Mouse (Mus musculus) neural tube, embryonic 14.5 days (tissue): Measurements from ENCODE around the gene Agbl5. TPM values are rescaled to one million over a fixed set of nuclear protein-coding genes. Genes with fewer than 3 reads are reported as not detected.

ENCODE experiments used
- ATAC-seq: fragments of 200-750 bp; cut with Nextera tagmentation; 2 replicates; pipeline ENCODE4 v1.8.0; 2017; ENCODE audit warnings: low read depth, mild to moderate bottlenecking, moderate TSS enrichment, moderate library complexity
- H3K27ac ChIP-seq: fragments of 300-500 bp; sonication (generic); 2 replicates; pipeline ENCODE4 v1.5.1; 2014; ENCODE audit warnings: low read depth, mild to moderate bottlenecking, control low read depth, low read length, moderate library complexity, mixed read lengths
- H3K27me3 ChIP-seq: fragments of 300-500 bp; sonication (generic); 2 replicates; pipeline ENCODE4 v1.6.1; 2014; ENCODE audit warnings: low read length; ENCODE audit not compliant: control insufficient read depth, insufficient read depth
- H3K36me3 ChIP-seq: fragments of 300-500 bp; sonication (generic); 2 replicates; pipeline ENCODE4 v1.6.1; 2014; ENCODE audit warnings: low read length, mixed read lengths; ENCODE audit not compliant: control insufficient read depth, insufficient read depth
- H3K4me1 ChIP-seq: fragments of 300-500 bp; sonication (generic); 2 replicates; pipeline ENCODE4 v1.6.1; 2014; ENCODE audit warnings: low read length; ENCODE audit not compliant: control insufficient read depth, insufficient read depth
- H3K4me2 ChIP-seq: fragments of 300-500 bp; sonication (generic); 2 replicates; pipeline ENCODE4 v1.6.1; 2014; ENCODE audit warnings: mild to moderate bottlenecking, low read depth, low read length, control low read depth
- H3K4me3 ChIP-seq: fragments of 300-500 bp; sonication (generic); 2 replicates; pipeline ENCODE4 v1.5.1; 2014; ENCODE audit warnings: low read depth, low read length, control low read depth, mixed read lengths
- H3K9ac ChIP-seq: fragments of 300-500 bp; sonication (generic); replicated peaks from 2 replicates; pipeline ENCODE4 v1.6.1; 2014; ENCODE audit warnings: low read depth, mild to moderate bottlenecking, control low read depth, low read length, mixed read lengths
- H3K9me3 ChIP-seq: fragments of 300-500 bp; sonication (generic); 2 replicates; pipeline ENCODE4 v1.6.1; 2016; ENCODE audit warnings: low read length; ENCODE audit not compliant: control insufficient read depth
- WGBS: fragments of 180-500 bp; shearing (Covaris S2); extraction: QIAGEN DNeasy Blood & Tissue Kit; methylation state at CpG from one replicate; pipeline ENCODE4 v1.1.7; 2014; 5-methylcytosine and 5-hydroxymethylcytosine counted together
- polyA plus RNA-seq: library from polyadenylated mRNA; unstranded; fragments of >200 nt; fragmentation: Nextera tagmentation; extraction: Ambion mirVana; gene quantifications from 2 replicates; pipeline ENCODE4 v1.2.1, GENCODE M21; 2014

The Agbl5 gene
- polyA plus RNA-seq, 1 experiment from 2014 or later: 27.7 TPM

DNA sequence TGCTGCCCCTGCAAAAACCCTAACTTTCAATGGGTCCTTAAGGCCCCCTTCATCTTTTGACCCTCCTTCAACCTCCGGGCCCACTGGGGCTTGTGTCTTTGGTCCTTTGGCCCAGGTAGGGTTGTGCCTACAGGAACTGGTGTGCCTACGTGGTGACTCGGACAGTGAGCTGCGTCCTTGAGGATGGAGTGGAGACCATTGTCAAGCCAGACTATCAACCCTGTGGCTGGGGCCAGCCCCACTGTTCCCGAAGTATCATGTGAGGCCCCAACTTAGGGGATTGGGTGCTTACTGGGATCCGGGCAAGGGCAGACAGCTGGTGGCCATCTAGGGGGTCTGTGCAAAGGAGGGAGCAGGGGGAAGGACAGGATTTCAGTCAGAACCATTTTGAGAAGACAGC, 26.4 kb downstream of the Agbl5 start:
- 85% methylated on average over 6 of the region's 6 CpGs for WGBS
- Histone ChIP-seq H3K36me3 (no peaks in the 10 kb centered on the region), H3K9me3 (no peaks in the 10 kb centered on the region), H3K4me3 (no peak overlapping the region), H3K9ac (peak overlapping the region; percentile 41; the same call in 1 of the 2 replicates), H3K4me1 (peaks cover 14% of the 10 kb centered on the region; the same call in 1 of the 2 replicates), H3K27ac (no peak overlapping the region), H3K27me3 (no peaks in the 10 kb centered on the region), H3K4me2 (peak overlapping the region; percentile 25; the same call in 1 of the 2 replicates)
- no peak for ATAC-seq

- no peaks in the 10 kb centered on the region for H3K27me3 ChIP-seq
- no peak overlapping the region for H3K4me3 ChIP-seq
- H3K9me3 ChIP-seq: no peaks in the 10 kb centered on the region
- peak; percentile 26 for ATAC-seq
- no peak overlapping the region for H3K27ac ChIP-seq
- WGBS: 76% methylated on average over 9 of the region's 9 CpGs
- peaks cover 14% of the 10 kb centered on the region; the same call in 1 of the 2 replicates for H3K4me1 ChIP-seq
- no peaks in the 10 kb centered on the region for H3K36me3 ChIP-seq
- peak overlapping the region; percentile 41; the same call in 1 of the 2 replicates for H3K9ac ChIP-seq
- H3K4me2 ChIP-seq: peak overlapping the region; percentile 25; the same call in 1 of the 2 replicates
Measured at GRCm38 (mm10) chr5:30915456-30915855, 27.0 kb downstream of the Agbl5 start.

DNA sequence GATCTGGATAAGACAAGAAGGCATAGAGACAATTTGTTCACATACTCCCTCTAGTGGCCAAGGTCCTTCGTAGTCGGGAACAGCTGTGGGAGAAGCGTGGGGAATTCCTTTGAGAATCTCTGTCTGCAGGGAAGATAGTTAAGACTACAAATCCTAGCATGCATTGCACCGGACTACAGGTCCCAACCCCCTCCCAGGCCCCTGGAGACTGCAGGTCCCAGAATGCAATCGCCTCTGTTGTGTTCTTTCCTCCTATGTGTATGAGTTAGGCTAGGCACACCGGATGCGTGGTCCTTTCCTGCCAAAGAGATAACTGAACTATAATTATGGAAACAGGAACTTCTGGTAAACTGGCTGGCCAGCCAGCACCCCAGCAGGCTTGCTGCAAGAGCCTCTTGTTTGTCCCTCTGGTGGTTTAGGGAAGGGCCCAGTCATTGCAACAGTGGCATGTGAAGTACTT, 27.5 kb downstream of the Agbl5 start:
- Histone ChIP-seq H3K4me2 (peak overlapping the region; percentile 29; the same call in 1 of the 2 replicates), H3K4me3 (0 out of 2 replicates have a peak overlapping the region, but pooled peaks have one; percentile 7), H3K4me1 (peaks cover 17% of the 10 kb centered on the region; the same call in 1 of the 2 replicates), H3K36me3 (no peaks in the 10 kb centered on the region), H3K9me3 (no peaks in the 10 kb centered on the region), H3K27ac (0 out of 2 replicates have a peak overlapping the region, but pooled peaks have one; percentile 16), H3K27me3 (no peaks in the 10 kb centered on the region), H3K9ac (peak overlapping the region; percentile 28; the same call in 1 of the 2 replicates)
- WGBS: 3% methylated on average over 7 of the region's 7 CpGs
- ATAC-seq: peak; percentile 85

DNA sequence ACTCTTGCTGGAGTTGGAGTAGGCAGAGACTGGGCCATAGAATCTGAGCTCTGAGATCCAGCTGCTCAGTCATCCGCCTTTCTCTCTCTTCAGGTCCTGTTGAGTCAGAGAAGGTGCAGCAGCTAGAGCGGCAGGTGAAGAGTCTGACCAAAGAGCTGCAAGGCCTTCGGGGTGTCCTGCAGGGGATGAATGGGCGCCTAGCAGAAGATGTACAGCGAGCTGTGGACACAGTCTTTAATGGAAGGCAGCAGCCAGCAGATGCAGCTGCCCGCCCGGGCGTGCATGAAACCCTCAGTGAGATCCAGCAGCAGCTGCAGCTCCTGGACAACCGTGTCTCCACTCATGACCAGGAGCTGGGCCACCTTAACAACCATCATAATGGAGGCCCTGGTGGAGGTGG, 28.3 kb downstream of the Agbl5 start:
- H3K4me1 ChIP-seq: peaks cover 17% of the 10 kb centered on the region; the same call in 1 of the 2 replicates
- H3K9ac ChIP-seq: no peak overlapping the region
- WGBS: 91% methylated on average over 9 of the region's 9 CpGs
- H3K4me2 ChIP-seq: no peak overlapping the region
- no peaks in the 10 kb centered on the region for H3K27me3 ChIP-seq
- ATAC-seq: no peak
- H3K9me3 ChIP-seq: no peaks in the 10 kb centered on the region
- H3K27ac ChIP-seq: no peak overlapping the region
- no peaks in the 10 kb centered on the region for H3K36me3 ChIP-seq
- no peak overlapping the region for H3K4me3 ChIP-seq

GRCm38 (mm10) chr5:30917348-30917747, 28.9 kb downstream of the Agbl5 start:
- Histone ChIP-seq H3K27me3 (no peaks in the 10 kb centered on the region), H3K36me3 (no peaks in the 10 kb centered on the region), H3K4me2 (no peak overlapping the region), H3K9ac (no peak overlapping the region), H3K9me3 (no peaks in the 10 kb centered on the region), H3K4me1 (peaks cover 19% of the 10 kb centered on the region; the same call in 1 of the 2 replicates), H3K27ac (no peak overlapping the region), H3K4me3 (no peak overlapping the region)
- WGBS: 96% methylated on average over 11 of the region's 11 CpGs
- no peak for ATAC-seq

DNA sequence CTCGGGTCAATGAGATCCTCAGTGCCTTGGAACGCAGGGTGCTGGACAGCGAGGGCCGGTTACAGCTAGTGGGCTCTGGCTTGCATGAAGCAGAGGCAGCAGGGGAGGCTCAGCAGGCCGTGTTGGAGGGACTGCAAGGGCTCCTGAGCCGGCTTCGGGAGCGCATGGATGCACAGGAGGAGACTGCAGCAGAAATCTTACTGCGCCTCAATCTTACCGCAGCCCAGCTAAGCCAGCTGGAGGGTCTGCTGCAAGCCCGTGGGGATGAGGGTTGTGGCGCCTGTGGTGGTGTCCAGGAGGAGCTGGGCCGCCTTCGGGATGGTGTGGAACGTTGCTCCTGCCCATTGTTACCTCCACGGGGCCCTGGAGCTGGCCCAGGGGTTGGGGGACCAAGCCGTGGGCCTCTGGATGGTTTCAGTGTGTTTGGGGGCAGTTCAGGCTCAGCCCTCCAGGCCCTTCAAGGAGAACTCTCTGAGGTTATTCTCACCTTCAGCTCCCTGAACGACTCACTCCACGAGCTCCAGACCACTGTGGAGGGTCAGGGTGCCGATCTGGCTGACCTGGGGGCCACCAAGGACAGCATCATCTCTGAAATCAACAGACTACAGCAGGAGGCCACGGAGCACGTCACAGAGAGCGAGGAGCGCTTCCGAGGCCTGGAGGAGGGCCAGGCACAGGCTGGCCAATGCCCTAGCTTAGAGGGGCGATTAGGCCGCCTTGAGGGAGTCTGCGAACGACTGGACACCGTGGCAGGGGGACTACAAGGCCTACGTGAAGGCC, 29.6 kb downstream of the Agbl5 start:
- Histone ChIP-seq H3K4me3 (no peak overlapping the region), H3K9me3 (no peaks in the 10 kb centered on the region), H3K36me3 (no peaks in the 10 kb centered on the region), H3K4me1 (peaks cover 18% of the 10 kb centered on the region; the same call in 1 of the 2 replicates), H3K4me2 (no peak overlapping the region), H3K27ac (no peak overlapping the region), H3K9ac (no peak overlapping the region), H3K27me3 (no peaks in the 10 kb centered on the region)
- 86% methylated on average over 31 of the region's 31 CpGs for WGBS
- no peak for ATAC-seq

DNA sequence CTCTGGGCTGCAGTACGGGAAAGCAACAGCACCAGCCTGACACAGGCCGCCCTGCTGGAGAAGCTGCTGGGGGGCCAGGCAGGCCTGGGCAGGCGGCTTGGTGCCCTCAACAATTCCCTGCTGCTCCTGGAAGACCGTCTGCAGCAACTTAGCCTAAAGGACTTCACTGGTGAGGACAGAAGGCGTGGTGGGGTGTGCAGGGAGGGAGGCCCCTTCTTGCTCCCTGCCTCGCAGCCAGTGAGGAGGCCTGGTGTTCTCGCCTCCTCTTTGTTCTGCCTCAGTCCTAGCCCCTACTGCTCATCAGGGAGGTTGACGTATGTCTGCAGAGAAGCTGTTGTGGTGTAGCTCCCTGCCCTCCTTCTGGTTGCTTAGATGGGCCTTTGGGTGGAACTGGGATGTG, 30.2 kb downstream of the Agbl5 start:
- Histone ChIP-seq H3K4me1 (peaks cover 15% of the 10 kb centered on the region; the same call in 1 of the 2 replicates), H3K36me3 (no peaks in the 10 kb centered on the region), H3K27ac (no peak overlapping the region), H3K4me2 (no peak overlapping the region), H3K9me3 (no peaks in the 10 kb centered on the region), H3K27me3 (no peaks in the 10 kb centered on the region), H3K4me3 (no peak overlapping the region), H3K9ac (no peak overlapping the region)
- ATAC-seq: no peak
- 90% methylated on average over 8 of the region's 8 CpGs for WGBS

DNA sequence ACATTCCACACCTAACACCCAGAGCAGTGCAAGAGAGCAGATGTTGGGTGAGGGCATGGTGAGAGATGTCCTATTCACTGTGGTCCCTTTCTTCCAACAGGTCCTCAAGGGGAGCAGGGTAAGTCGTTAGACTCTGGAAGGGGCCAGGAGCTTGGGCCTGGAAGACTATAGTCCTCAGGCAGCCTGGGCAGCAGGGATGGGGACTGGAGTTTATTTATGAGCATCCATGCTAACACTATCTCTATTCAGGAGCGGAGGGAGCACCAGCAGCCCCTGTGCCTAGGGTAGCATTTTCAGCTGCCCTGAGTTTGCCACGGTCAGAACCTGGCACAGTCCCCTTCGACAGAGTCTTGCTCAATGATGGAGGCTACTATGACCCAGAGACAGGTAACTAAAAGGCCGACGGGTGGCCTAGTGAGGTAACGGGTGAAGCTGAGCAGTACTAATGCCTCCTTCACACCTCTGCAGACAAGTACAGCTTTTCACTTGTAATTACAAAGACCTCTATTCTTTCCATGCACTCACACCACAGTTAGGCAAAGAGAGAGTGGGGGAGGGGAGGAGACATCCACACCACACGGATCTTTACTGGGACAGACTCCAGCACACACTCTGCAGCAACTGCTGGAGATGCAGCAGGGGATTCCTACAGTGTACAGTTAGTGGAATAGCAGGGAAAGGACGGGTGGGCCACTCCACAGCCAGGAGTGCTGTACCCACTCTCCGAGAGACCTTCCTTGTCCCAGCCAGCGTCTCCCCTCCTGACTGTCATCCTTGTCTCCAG, 31.5 kb downstream of the Agbl5 start:
- no peak for ATAC-seq
- Histone ChIP-seq H3K36me3 (no peaks in the 10 kb centered on the region), H3K27ac (no peak overlapping the region), H3K4me1 (peaks cover 15% of the 10 kb centered on the region; the same call in 1 of the 2 replicates), H3K27me3 (no peaks in the 10 kb centered on the region), H3K4me3 (no peak overlapping the region), H3K9me3 (no peaks in the 10 kb centered on the region), H3K4me2 (no peak overlapping the region), H3K9ac (no peak overlapping the region)
- 62% methylated on average over 11 of the region's 11 CpGs for WGBS
